ENCODE assay signal across 8 mouse cellular contexts in genomic region chr19:43959162-43959561, GRCm38 (mm10). TPM values are rescaled to one million over a fixed set of nuclear protein-coding genes. Genes with fewer than 3 reads are reported as not detected.
A peak's percentile ranks its signal among the peaks of the same experiment; 100 is the strongest.
DNase-seq lines count a peak whose midpoint lies in the region; ATAC-seq lines count a peak whose summit lies in the region.

No protein-coding gene starts in this region.

- H3K36me3 ChIP-seq in kidney, embryonic 16.5 days (ENCODE audit: insufficient read depth, low read length), result no peaks in the 10 kb centered on the region
- H3K36me3 ChIP-seq in liver, embryonic 13.5 days, result no peaks in the 10 kb centered on the region

- H3K9me3 ChIP-seq in kidney, embryonic 16.5 days (ENCODE audit: low read length), result no peaks in the 10 kb centered on the region
- no peaks in the 10 kb centered on the region for H3K9me3 ChIP-seq in liver, embryonic 13.5 days (replicated peaks)

- H3K4me2 ChIP-seq in kidney, embryonic 16.5 days (replicated peaks; ENCODE audit: low read depth, low read length), result no peak overlapping the region
- H3K4me2 ChIP-seq in liver, embryonic 13.5 days, result no peak overlapping the region

- DNase-seq in 416B (ENCODE audit: low read depth) (peak; percentile 71), R1 (ENCODE audit: low read depth, low spot score) (peak; percentile 78)
- peak; percentile 73 to 77 for DNase-seq in cerebellum, postnatal 14 days
- DNase-seq in gastrocnemius, postnatal 25 days, result peak; percentile 26
- peak; percentile 34 for DNase-seq in liver, embryonic 13.5 days
- peak; percentile 70 for DNase-seq in ovary, postnatal 36 days (ENCODE audit: low spot score)
- peak; percentile 64 for DNase-seq in thymus, postnatal 25 days

- peak; percentile 60; the same call in 1 of the 2 replicates for ATAC-seq in kidney, embryonic 16.5 days (ENCODE audit: low FRiP score, low TSS enrichment)
- no peak for ATAC-seq in liver, embryonic 13.5 days (ENCODE audit: low read depth)

- no peak overlapping the region for H3K4me3 ChIP-seq in kidney, embryonic 16.5 days (ENCODE audit: low read length)
- no peak overlapping the region for H3K4me3 ChIP-seq in liver, embryonic 13.5 days (replicated peaks)

- 3% methylated on average over 2 of the region's 2 CpGs for WGBS in kidney, embryonic 16.5 days
- WGBS in liver, embryonic 13.5 days (ENCODE audit: insufficient replicate concordance), result 16% methylated on average over 2 of the region's 2 CpGs

- H3K27ac ChIP-seq in kidney, embryonic 16.5 days (ENCODE audit: low read length), result no peak overlapping the region
- H3K27ac ChIP-seq in liver, embryonic 13.5 days, result no peak overlapping the region

- H3K4me1 ChIP-seq in kidney, embryonic 16.5 days (ENCODE audit: insufficient read depth, low read length), result peaks cover 12% of the 10 kb centered on the region; the same call in 1 of the 2 replicates
- H3K4me1 ChIP-seq in liver, embryonic 13.5 days (replicated peaks), result no peaks in the 10 kb centered on the region

- H3K27me3 ChIP-seq in kidney, embryonic 16.5 days (ENCODE audit: insufficient read depth, low read length), result no peaks in the 10 kb centered on the region
- no peaks in the 10 kb centered on the region for H3K27me3 ChIP-seq in liver, embryonic 13.5 days

- H3K9ac ChIP-seq in kidney, embryonic 16.5 days (replicated peaks; ENCODE audit: low read length), result no peak overlapping the region
- H3K9ac ChIP-seq in liver, embryonic 13.5 days, result no peak overlapping the region

RNA-seq across cellular contexts. Expression of gene Dnmbp, which starts 19.2 kb away (rescaled TPM):
- 1 to 10 TPM; 7.9 to 10.0 TPM for total RNA-seq in gastrocnemius, postnatal 25 days (2021)
- 25.4 and 28.6 TPM in 2 replicates for polyA plus RNA-seq in kidney, embryonic 16.5 days (2015; fragmentation: Nextera tagmentation; extraction: Ambion mirVana)
- polyA plus RNA-seq in liver, embryonic 13.5 days (2015; fragmentation: Nextera tagmentation; extraction: Ambion mirVana), result 2.2 and 2.7 TPM in 2 replicates

RNA-seq across cellular contexts. Expression of gene Cpn1, which starts 27.2 kb away (rescaled TPM):
- not detected for total RNA-seq in gastrocnemius, postnatal 25 days (2021)
- polyA plus RNA-seq in kidney, embryonic 16.5 days (2015; fragmentation: Nextera tagmentation; extraction: Ambion mirVana), result 80.6 and 81.5 TPM in 2 replicates
- polyA plus RNA-seq in liver, embryonic 13.5 days (2015; fragmentation: Nextera tagmentation; extraction: Ambion mirVana), result 46.1 and 57.6 TPM in 2 replicates

Comparison
In these comparisons a context has a peak if more than half of its experiments do, and no peak if none do; other contexts are left out.
1. DNase-seq: peak in every context shown above with its lines; median percentile 78 in R1; 75 in cerebellum, postnatal 14 days; 71 in 416B; 70 in ovary, postnatal 36 days; 64 in thymus, postnatal 25 days; 34 in liver, embryonic 13.5 days; 26 in gastrocnemius, postnatal 25 days.